Mouse (Mus musculus): ENCODE data around the gene Mbd6.
"Not testable (repeated sequence)": the region's sequence is repeated elsewhere in the genome, so short reads cannot be mapped to it uniquely, and the experiment has no call there.

Gene Mbd6

DNA sequence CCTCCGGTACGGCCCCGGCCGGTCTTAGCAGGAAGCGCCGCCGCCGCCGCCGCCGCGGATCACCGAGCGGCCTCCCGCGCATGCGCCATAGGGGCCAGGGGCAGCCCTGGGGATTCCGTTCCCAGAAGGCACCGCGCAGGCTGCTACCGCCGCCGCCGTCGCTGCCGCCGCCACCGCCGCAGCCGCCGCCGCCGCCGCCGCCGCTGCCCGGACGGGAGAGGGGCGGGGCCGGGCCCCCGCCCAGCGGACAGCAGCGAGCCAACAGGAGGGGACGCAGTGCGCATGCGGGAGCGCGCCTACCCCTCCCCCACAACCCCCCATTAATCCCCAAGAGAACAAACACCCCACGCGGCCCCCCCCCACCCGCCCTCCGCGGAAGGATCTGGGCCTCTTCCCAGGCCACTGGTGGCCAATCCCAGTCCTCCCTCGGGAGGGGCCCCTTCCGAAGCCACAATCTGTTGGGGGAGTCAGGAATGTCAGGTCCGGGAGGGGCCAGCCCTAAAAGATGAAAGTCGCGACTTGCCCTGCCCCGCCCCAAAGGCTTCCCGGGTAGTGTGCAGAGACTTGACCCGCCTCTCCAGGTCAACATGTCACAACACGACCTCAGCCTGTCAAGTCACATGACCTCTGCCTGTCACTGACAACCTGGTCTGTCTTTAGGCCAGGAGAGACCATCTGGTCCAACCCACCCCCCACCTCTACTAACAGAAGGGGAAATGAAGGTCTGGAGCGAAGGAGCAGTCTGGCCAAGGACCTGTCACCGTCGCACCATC lies at the start of gene Mbd6:
Mbd6 (minus strand) TSS at position 219 of the 773 bp plus-strand sequence.
- DNase-seq (ENCODE audit: low read depth) = peak; percentile 69

DNA sequence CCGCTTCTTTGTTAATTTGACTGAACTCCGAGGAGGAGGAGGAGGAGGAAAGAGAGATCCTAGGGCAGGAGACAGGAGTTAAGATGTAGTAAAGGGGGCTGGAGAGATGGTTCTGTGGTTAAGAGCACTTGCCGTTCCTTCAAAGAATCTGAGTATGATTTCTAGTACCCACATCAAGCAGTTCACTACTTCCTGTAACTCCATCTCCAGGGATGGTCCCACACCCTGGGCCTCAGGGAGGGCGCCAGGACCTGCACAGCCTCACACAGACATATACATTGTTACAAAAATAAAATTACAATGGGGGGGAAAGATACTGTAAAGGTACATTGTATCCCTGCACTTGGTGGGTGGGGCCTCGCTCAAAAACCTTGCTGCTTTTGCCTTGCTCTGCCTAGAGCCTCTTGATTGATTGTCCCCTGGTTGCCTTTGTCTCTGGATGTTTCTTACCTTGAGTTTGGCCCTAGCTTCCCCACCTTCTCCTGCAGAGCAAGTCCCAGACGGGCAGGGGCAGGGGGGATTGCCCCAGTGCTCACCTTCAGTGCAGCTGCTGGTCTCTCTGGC lies 48.8 kb upstream of the Mbd6 start:
- no peak for DNase-seq (ENCODE audit: low read depth)

DNA sequence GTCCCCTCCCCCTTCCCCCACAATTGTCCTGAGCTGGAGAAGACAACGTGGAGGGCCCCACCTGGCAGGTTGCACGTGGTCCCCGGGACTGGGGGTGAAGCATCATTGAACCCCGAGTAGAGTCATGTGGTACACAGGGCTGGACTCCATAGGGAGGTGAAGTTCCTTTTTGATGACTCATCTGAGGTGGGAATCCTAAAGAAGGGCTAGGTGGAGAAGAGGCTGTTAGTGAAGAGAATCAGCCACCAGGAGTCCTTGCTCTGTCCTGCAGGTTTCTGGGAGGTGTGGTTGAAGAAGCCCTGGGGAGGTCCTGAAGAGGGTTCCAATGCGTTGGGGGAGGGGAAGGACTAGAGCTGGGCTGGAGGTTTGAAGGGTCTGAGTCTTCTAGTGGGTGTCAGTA lies 48.1 kb upstream of the Mbd6 start:
- DNase-seq (ENCODE audit: low read depth) = no peak

DNA sequence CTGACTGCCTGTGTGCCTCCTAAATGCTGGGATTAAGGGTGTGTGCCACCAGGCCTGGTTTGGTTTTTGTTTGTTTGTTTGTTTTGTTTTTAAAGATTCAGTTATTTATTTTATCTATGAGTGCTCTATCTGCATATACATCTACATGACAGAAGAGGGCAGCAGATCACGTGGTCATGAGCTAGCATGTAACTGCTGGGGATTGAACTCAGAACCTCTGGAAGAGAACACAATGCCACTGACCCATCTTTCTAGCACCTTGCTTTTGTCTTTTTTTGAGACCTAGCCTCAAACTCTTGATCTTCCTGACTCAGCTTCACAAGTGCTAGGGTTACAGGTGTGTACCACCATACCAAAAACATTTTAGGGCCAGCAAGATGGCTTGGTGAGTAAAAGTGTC lies 46.5 kb upstream of the Mbd6 start:
- no peak for DNase-seq (ENCODE audit: low read depth)

DNA sequence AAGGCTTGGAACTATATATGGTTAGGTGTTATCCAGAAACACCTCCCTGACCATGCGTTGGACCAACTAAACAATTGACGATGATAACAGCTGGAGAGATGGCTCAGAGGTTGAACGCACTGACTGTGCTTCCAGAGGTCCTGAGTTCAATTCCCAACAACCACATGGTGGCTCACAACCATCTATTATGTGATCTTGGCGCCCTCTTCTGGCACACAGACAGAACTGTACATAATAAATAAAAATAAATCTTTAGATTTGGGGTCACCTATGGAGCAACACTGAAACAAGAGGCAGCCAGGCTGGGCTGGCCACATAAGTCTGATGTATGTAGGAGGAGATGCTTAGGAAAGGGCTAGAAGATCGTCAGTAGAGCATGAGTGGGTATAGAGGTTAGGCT lies 44.3 kb upstream of the Mbd6 start:
- DNase-seq (ENCODE audit: low read depth) = no peak

DNA sequence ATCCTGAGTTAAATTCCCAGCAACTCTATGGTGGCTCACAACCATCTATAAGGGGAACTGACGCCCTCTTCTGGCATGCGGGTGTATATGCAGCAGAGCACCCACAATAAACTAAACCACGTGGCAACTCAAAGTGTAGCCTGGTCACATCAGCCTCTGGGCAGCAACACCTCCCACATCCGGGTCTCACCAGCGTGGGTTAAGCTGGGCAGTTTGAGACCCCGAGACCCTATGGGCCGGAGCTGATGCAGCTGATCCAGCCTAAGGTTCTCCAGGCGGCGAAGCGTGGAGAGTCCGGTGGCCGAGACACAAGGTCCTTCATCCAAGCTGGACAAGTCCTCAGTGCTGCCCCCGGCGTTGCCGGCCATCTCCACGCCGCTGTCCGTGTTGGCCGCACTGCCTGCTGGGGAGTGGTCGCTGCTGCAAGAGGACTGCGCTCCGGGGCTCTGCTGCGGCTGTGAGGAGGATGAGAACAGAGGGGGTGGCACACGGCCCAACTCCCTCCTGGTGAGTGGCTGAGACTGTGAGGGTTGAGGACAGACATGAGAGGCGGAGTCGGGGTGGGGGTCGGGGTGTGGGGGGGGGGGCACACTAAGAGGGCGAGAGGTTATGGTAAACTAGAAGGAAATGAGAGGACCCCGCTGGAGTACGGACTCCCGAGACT lies 43.5 kb upstream of the Mbd6 start:
- DNase-seq (ENCODE audit: low read depth) = no peak

DNA sequence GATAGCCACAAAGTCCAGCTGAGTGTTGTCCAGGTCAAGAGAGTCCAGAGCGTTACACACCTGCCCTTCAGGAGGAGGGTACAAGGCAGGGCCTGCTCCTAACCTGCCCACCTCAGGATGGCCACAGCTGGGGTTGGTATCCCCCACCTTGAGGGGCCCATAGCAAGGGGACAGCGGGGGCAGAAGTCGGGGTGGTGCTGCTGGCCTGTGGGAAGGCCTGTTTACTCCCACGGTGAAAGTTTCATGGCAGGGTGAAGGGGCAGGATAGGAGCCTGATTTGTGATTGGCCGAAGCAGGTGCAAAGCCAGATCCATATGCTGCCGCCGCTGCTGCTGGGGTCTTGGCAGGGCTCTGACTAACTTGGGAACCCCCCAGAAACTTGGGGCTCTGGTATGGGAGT lies 41.4 kb upstream of the Mbd6 start:
- no peak for DNase-seq (ENCODE audit: low read depth)

DNA sequence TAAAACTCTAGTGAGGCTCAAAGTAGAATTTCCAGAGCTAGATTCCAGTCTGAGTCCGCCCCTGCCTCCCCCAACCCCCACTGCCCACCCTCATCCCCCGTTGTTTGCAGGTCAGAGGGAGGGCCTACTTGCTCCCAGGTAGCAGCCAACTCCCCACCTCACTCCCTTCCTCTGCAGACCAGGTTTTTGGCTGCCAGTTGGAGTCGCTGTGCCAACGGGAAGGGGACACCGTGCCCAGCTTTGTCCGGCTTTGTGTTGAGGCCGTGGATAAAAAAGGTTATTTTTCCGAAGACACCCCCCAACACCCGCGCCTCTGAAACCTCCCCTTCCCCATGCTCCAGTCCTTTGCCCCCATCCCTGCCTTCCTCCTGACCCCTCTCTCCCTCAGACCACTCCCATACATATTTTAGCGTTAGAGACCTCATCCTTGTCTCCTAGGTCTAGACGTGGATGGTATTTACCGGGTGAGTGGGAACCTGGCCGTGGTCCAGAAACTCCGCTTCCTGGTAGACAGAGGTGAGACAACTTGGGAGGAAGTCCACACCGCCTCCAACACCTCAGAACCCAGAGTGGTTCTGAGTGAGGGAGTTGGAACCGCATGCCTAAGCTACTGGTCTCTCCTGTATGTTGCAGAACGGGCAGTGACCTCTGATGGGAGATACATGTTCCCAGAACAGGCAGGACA lies 38.8 kb upstream of the Mbd6 start:
- DNase-seq (ENCODE audit: low read depth) = no peak

DNA sequence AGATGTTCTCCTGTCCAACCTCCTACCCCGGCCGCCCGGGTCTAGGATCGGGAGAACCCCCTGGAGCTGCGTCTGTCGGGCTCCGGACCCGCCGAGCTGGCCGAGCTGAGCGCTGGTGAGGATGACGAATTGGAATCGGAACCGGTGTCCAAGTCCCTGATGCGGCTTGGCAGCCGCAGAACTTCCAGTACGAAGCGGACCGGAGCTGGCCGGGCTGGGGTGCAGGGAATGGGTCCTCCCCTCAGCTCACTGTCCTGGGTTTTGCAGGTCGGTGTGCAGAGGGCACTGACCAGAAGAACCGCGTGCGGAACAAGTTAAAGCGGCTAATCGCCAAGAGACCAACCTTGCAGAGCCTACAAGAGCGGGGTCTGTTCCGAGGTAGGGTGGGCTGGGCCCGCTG lies 38.0 kb upstream of the Mbd6 start:
- no peak for DNase-seq (ENCODE audit: low read depth)

DNA sequence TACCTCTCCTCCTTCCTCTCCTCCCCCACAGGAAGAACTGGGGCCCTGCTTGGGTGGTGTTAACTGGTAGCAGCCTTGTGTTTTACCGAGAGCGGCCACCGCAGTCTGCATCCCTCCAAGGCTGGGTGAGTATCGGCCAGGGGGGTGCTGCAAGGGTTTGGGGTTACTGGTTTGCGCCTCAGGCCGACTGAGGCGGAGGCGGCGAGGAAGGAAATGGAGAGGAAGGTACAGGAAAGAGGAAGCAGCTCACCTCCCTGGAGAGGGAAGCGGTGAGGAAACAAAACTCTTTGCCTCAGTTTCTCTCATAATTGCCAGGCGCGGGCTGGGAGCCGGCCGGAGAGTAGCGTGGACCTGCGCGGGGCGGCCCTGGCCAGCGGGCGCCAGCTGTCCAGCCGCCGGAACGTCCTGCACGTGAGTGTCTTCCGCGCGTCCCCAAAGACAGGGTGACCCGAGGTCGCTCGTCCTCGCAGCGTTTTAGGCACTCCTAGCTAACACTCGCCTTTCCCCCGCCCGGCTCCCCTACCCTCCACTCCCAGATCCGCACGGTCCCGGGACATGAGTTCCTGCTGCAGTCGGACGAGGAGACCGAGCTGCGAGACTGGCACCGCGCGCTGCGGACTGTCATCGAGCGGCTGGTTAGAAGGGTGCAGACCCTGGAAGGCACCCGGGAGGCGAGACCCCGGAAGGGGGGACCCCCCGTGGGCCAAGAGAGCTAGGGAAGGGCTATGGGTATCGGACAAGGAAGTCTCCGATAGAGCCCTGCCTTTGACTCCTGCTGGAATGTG lies 37.4 kb upstream of the Mbd6 start:
- DNase-seq (ENCODE audit: low read depth) = no peak

DNA sequence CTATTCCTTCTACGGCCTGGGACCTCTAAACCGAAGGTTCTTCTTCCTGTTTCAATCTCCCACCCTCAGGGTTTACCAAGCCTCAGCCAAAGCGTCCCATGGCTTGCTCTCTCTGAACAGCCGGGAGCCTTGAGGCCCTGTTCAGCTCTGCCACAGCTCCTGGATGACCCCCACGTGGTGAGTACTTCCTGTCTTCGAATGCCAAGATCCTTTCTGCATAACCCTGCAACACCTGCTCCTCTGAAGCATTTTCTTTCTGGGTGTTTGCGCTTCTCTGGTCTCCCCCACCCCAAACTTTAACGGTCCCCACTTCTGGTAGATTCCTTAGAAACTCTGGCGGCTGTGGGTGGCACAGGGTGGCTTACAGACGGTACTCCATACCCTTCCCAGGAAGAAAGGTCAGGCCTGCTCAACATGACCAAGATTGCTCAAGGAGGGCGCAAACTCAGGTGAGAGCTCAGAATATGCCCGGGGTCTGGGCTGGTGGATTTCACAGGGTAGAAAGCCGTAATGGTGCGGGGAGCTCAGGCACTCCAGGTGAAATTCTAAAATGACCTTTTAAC lies 36.7 kb upstream of the Mbd6 start:
- no peak for DNase-seq (ENCODE audit: low read depth)

DNA sequence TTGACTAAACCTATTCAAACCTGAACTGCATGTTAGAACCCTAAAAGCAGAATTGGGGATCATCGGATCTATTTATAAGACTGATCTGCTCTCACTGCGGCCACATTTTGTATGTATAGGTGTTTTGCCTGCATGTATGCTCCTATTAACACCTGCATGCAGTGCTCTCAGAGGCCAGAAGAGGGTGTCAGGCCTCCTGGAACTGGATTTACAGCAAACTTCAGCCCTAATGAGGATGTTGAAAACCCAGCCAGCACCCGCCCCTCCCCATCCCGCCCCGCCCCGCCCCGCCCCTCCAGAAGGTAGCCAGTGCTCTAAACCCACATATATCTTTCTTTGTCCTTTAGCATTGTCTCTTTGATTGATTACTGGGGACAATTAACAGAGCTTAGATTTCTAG lies 35.7 kb upstream of the Mbd6 start:
- DNase-seq (ENCODE audit: low read depth) = no peak

DNA sequence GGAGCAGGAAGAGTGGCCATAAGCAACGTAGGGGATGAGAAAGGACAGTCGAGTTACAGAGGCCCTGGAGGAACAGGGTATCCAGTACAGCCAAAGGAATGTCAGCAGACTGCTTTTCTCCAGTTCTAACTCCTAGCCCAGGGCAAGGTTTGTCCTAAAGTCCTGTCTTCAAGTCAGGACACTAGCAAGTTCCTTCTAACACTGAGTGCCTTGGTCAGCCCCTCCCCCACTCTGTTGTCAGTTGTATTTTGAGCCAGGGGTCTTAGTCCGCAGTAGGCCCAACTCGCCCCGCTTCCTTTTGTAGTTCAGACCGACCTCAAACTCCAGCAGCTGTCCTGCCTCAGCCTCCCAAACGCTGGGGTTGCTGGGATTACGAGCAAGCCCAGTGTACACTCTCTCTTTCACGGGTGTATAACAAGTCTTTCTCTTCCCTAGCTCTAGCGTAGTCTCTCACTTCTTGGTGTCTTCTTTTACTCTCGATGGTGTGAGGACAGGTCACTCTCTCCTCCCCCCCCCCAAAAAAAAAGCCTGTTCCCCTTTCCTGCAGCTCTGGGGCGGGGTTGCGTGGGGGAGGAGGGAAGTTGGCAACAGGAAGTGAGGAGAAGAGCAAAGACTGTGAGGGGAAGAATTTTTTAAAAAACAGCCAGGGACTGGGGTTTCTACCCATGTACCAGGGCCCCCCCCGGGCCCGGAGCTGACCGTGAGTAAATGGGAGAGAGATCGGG lies 34.5 kb upstream of the Mbd6 start:
- no peak for DNase-seq (ENCODE audit: low read depth)

DNA sequence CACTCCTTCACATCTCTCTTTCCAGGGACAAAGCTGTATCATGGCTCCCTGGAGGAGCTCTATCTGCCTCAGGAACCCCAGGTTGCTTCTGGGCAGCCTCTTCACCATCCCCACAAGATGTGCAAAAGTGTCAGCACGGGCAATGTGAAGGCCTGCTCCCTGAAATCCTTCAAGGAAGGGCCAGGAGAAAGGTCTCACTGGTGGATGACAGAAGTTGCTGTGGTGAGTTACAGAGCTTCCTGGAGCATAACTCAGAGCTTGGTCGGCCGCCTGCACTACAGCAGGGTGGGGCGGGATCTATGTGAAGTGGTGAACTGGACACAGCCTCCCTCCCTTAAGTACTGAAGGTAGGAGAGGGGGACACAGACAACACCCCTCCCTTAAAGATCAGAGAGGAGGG lies 33.9 kb upstream of the Mbd6 start:
- no peak for DNase-seq (ENCODE audit: low read depth)

DNA sequence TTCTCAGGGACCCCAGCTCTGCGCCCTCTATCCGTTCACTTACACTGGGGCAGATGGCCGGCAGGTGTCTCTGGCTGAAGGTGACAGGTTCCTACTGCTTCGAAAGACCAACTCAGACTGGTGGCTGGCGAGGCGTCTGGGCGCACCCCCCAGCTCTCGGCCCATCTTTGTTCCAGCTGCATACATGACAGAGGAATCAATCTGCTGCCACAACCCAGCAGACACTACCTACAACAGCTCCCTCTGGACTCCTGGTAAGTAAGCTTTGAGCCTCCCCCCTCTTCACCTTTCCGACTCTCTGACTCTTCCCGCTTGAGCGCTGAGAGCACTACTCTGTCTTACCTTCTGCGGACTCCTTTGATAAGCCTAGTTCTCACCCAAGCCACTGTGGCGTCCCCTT lies 33.4 kb upstream of the Mbd6 start:
- no peak for DNase-seq (ENCODE audit: low read depth)

DNA sequence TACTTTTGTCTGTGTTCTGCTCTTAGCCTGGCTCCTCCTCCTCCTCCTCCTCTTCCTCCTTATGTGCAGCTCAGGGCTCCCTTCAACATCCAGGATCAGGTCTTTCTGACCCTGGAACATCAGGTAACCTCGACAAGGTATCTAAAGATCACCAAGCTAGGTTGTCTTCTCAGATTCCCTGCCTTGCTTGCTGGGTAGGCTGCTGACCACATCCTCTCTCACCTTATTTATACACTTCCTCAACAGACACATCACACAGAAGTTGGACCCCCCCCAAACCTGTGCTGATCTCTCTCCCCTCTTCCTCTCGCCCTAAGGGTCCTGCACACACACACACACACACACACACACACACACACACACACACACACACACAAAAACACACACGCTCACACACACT lies 32.8 kb upstream of the Mbd6 start, which contains the start of gene Arhgap9:
Arhgap9 (plus strand) TSS at position 344 of the 400 bp plus-strand sequence.
- DNase-seq (ENCODE audit: low read depth) = no peak

DNA sequence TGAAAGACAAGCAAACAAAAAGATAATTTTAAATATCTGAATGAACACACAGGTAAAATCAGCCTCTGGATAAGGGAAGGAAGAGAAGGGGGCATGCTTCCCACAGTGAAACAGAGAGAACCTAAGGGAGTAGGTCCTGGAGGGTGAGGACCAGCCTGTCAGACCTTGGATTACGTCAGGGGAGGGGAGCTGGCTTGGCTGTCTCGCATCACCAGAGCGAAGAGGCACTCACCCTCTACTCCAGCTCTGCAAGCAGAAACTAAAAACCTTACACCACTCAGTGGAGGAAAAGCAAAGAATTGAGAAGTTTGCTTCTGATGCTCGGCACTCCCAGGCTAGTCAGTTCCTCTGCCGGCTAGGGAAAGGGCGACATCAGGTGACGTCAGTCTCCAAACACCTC lies 31.2 kb upstream of the Mbd6 start:
- no peak for DNase-seq (ENCODE audit: low read depth)

DNA sequence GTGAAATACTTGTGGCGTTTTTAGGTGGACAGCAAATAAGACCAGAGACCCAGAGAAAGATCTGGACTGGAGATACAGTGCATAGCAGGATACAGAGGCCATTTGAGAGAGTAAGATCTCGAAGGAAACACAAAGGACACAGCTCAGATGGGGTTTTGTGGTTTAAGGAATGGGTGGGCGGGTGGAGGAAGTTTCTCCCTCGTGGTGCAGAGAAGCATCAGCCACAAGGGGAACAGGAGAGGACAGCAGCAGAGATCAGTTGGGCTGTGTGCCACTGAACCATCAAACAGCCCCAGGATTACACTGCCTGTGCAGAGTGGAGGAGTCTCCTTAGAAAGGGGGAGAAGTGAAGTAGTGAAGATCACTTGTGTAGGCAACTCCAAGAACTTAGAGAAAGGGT lies 29.2 kb upstream of the Mbd6 start:
- no peak for DNase-seq (ENCODE audit: low read depth)

DNA sequence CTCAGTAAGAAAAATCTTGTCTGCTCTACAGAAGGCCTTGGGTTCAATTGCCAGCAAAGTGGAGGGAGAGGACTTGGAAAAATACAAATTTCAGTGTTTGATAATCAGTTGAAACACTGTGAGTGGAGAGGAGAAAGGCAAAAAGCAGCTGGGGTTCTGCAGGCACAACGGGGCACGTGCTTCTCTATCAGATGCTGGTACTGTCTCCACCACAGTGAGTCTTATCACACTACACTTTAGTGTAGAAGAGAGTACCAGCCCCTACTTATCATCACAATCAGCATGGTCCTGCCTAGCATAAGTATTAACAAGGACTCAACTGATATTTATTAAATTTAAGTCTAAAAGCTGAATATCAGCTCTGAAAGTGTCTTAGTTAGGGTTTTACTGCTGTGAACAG lies 28.5 kb upstream of the Mbd6 start:
- DNase-seq (ENCODE audit: low read depth) = no peak

DNA sequence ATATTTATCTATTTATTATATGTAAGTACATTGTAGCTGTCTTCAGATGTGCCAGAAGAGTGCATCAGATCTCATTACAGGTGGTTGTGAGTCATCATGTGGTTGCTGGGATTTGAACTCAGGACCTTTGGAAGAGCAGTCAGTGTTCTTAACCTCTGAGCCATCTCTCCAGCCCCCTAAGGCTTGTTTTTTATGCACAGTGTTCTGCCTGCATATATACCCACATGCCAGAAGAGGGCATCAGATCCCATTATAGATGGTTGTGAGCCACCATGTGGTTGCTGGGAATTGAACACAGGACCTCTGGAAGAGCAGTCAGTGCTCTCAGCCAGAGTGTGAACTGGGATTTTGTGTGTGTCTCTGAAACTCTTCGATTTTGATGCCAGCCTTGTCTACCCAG lies 26.1 kb upstream of the Mbd6 start:
- DNase-seq (ENCODE audit: low read depth) = not testable (repeated sequence)

DNA sequence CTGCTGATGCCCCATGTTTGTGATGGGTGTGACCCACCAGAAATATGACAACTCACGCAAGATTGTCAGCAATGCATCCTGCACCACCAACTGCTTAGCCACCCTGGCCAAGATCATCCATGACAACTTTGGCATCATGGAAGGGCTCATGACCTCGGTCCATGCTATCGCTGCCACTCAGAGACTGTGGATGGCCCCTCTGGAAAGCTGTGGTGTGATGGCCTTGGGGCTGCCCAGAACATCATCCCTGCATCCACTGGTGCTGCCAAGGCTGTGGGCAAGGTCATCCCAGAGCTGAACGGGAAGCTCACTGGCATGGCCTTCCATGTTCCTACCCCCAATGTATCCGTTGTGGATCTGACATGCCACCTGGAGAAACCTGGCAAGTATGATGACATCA lies 24.7 kb upstream of the Mbd6 start:
- not testable (repeated sequence) for DNase-seq (ENCODE audit: low read depth)
